Mouse (Mus musculus) left cerebral cortex, postnatal 10 days (tissue): Measurements from ENCODE around the gene Mto1. TPM values are rescaled to one million over a fixed set of nuclear protein-coding genes. Genes with fewer than 3 reads are reported as not detected.

ENCODE experiments used
- microRNA-seq: library from miRNA; unstranded; fragments of <30 nt; microRNA quantifications from one replicate; pipeline ENCODE4 v1.2.0, GENCODE M21; 2022
- total RNA-seq, 2 experiments: library from RNA; stranded (reverse); gene quantifications; 2 replicates each; pipeline ENCODE4 v1.2.3; 2021

Mto1 gene
- total RNA-seq, 2 experiments from 2014 or later = 21.1 to 21.2 TPM

Small RNAs within 50 kb of the gene (microRNA-seq; reads per million reads assigned to microRNA genes)
- gene Gm26377 = not detected

Other genes with a start within 250 kb of the Mto1 start
- not detected for gene Gsta1, start 217.6 kb upstream of the Mto1 start, total RNA-seq
- not detected for gene Gm3776, start 191.1 kb upstream of the Mto1 start, total RNA-seq
- not detected for gene Gm10639, start 158.3 kb upstream of the Mto1 start, total RNA-seq
- not detected for gene Omt2a, start 133.4 kb upstream of the Mto1 start, total RNA-seq
- gene Omt2b, start 120.6 kb upstream of the Mto1 start, total RNA-seq = not detected
- not detected for gene Gsta2, start 92.4 kb upstream of the Mto1 start, total RNA-seq
- gene Dppa5a, start 80.0 kb upstream of the Mto1 start, total RNA-seq = 1 to 10 TPM in 1 of 2 experiments, under 1 TPM in 1; 0.60 to 1.3 TPM
- under 1 TPM; 0.30 to 0.32 TPM for gene Ooep, start 69.5 kb upstream of the Mto1 start, total RNA-seq
- gene Ddx43, start 52.4 kb upstream of the Mto1 start, total RNA-seq = not detected
- under 1 TPM; 0.66 to 0.83 TPM for gene Cgas, start 5.0 kb upstream of the Mto1 start, total RNA-seq
- gene Gm17324, start 578 bp downstream of the Mto1 start, total RNA-seq = 1 to 10 TPM in 1 of 2 experiments, under 1 TPM in 1; 0.88 to 1.8 TPM
- 1,000 to 10,000 TPM; 3,801 to 3,978 TPM for gene Eef1a1, start 40.9 kb downstream of the Mto1 start, total RNA-seq
- 10 to 100 TPM; 14.5 to 17.3 TPM for gene Slc17a5, start 139.8 kb downstream of the Mto1 start, total RNA-seq
- 1 to 10 TPM; 1.4 to 1.7 TPM for gene Cd109, start 167.3 kb downstream of the Mto1 start, total RNA-seq